Mouse (Mus musculus): ENCODE data around the gene Pfkp. TPM values are rescaled to one million over a fixed set of nuclear protein-coding genes. Genes with fewer than 3 reads are reported as not detected.

Pfkp gene
- polyA plus RNA-seq, 1 experiment: 39.4 TPM

DNA sequence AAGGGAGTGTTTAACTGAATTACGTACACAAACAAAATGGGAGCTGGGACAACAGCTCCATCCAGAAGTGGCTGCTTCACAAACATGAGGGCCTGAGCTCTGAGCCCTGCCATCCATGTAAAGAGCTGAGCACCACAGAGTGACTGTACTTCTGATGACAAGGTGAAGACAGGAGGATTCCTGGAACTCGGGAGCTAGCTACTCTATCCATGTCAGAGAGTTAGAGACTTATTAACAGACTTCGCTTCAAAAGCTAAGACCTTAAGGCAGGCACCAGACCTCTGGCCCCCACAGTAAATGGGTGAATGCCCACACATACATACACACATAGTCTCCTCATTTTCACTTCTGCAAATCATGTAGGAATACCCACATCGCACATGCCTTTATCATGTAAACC, 11.6 kb downstream of the Pfkp start:
- DNase-seq (ENCODE audit: low read depth): no peak

DNA sequence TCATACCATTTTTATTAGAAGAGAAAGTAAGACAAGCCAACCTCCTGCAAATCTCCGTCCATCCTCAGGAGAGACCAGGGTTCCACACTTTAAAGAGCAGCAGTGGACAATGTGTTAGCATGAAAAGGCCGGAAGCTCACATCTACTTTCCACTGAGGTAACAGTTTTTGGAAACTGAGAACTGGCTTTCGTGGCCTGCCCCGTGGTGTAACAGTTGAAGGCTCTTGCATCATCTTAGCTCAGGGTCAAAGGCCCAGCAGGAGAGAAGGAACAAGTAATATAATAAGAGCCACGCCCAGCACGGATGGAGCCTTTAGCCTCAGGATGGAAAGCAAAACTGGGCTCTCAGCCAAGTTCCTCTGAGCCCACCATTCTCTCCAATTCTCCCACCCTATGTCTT, 12.1 kb downstream of the Pfkp start:
- no peak for DNase-seq (ENCODE audit: low read depth)

DNA sequence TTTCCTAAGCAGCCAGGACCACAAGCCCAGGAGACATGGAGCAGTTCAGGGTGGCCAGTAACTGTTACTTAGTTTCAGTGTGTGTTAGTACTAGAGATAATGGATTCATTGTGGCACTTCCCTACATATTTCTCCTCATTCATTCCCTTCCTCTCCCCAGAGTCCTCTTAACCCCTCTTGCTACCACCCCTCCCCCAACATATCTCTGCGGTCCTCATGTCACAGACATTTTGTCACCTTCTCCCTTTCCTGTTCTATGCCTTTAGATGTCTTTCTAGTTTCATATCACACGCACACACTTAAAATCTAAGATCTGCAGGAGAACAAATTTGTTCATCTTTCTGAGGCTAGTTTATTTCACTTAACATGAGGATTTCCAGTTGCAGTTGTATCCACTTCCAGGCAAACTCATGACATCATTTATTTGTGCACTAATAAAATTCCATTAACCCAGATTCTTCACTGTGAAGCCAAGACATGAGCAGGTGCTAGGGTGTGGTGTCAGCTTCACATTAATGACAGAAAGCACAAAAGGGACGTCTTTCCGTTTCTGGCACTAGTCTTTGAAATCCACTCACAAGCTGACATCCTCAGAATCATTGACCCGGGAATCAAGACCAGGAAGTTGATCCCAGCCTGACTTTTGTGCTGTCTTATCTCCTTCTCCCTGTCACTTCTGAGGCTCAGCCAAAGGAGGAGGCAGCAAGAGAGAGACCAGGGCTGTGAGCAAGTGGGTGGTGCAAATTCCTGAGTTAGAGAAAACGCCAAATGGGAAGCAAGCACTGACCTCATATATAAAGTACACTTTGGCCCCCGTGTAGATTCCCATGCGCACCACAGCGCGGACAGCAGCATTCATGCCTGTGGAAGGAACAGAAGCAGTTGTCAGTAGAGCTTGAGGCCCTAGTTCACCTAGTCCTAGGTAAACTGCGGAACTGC, 13.2 kb downstream of the Pfkp start:
- DNase-seq (ENCODE audit: low read depth): no peak

DNA sequence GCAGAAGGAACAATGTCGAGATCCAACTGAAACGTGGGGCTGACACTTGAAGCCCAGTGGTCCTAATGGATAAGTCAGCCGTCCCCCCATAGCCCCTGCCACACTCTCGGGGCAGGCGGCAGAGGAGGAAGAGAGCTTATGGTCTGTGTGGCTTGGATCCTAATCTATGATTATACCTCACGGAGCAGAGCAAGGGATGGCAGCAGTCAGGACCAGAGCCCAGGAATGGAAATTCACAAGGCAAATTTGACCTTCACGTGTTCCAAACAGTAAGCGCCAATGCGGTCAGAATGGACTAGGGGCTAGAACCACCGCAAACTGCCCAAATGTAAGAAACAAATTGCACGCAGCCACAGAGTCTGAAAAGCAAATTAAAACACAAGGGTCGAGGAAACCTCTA, 14.5 kb downstream of the Pfkp start:
- no peak for DNase-seq (ENCODE audit: low read depth)

DNA sequence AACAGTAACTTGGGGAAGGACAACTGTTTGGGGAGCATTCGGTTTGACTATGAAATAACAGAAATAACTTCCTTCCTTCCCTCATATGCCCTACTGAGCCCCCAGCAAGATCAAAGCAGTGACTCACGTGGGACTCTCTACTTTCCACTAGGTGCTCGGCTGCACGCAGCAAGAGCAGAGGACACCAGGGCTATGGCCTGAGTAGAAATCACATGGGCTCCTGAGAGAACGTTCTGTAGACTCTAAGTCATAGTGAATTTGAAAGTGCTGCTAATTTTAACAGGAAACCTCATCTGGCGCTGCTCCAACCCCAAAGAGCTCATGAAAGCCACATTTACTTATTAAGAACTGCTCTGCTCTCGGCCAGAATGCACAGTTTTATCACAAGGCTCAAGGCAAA, 15.1 kb downstream of the Pfkp start:
- DNase-seq (ENCODE audit: low read depth): no peak

DNA sequence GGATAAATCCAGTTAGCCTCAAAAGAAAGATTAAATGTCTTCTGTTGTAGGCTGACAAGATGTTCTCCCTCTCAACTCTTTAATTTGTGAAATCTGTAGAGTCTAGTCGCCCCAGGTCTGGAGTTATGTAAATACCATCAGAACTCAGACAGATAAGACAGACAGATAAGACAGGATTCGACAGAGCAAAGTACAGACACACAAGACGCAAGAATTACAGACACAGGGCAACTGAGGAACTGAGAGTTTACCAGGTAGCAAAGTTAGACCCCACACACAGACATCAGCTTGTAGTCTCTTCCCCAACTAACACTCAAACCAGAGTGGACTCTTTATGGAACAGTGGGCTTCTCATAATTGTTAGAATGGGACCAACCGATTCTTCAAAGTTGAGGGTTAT, 15.6 kb downstream of the Pfkp start:
- DNase-seq (ENCODE audit: low read depth): no peak

DNA sequence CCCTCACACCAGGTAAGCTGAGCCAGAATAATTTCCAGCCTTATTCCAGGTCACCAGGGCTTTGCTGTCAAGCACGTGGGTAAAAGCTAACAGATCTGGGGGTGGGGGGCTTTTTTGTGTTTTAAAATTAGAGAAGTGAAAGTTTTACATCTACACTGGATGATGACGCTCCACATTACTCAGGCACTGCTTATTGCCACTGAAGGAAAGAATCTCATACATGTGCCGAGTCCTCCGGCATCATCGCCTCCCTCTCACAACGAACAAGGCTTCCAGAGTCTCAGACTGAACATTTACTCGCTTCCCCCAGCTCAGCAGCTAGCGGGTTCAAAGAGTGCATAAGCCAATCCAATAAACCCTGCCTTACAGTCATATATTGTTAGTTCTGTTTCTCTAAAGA, 16.1 kb downstream of the Pfkp start:
- no peak for DNase-seq (ENCODE audit: low read depth)

DNA sequence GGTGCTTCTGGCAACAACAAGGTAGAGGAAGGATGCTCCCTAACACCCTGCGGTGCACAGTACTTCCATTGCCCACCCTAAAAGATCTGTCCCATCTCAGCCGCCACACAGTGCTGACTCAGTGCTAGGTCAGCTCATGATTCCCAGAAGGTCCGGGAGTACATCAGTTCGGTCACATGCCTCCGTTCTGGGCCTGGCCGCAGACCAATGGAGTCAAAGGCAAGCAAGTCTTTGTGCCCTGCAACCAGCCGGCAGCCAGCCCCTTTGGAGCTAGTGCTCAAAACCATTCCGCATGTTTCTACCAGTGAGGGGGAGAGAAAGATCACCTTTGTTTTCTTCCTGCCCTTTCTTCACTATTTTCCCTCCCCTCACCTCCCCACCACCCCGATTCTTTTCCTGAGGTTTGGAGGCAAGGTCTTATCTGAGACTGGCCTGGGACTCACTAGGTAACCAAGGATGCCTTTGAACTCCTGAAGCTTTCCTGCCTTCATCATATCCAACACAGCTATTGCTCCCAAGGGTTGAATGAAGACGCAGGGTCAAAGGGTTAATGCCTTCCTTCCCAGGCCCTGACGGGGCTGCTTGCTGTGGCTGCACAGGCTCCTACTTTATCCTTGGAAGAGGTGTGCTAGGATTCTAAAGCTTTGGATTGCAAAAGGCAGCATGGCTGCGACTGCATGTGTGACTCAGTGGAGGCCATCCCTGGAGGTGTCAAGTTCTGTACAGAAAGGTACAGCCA, 16.6 kb downstream of the Pfkp start:
- DNase-seq (ENCODE audit: low read depth): no peak

DNA sequence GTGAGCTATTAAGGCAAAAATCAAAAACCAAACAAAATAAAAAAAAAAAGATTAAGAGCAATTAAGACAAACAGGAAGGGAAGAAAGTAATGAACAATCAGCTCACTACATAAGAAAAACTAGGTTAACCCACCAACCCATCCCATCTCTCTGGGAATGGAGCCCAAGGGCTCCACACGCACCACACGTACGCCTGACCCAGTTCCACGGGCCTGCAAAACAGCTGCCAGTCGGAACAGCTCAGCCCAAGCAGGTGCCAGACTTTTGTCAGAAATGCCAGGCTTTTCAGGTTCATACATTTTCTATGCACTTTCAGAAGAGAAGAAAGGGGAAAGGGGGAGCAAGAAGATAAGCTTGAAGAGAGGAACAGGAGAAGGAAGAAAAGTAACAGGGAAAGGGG, 17.9 kb downstream of the Pfkp start:
- DNase-seq (ENCODE audit: low read depth): no peak

DNA sequence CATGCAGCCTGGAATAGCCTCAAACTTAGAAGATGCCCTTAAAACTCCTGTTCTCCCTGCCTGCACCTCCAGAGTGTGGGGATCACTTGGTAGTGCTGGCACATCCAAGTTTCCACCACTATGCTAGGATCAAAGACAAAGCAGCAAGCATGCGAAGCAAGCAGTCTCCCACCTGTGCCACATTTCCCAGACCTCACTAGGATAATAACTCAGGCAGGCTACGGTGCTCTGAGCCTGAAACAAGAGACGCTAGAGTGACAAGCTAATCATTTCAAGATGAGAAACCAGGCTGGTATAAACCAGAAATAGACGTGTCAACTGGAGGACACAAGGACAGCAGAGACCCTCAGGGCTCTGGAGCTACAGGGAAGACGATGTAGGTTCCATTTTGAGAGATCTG, 18.6 kb downstream of the Pfkp start:
- no peak for DNase-seq (ENCODE audit: low read depth)

DNA sequence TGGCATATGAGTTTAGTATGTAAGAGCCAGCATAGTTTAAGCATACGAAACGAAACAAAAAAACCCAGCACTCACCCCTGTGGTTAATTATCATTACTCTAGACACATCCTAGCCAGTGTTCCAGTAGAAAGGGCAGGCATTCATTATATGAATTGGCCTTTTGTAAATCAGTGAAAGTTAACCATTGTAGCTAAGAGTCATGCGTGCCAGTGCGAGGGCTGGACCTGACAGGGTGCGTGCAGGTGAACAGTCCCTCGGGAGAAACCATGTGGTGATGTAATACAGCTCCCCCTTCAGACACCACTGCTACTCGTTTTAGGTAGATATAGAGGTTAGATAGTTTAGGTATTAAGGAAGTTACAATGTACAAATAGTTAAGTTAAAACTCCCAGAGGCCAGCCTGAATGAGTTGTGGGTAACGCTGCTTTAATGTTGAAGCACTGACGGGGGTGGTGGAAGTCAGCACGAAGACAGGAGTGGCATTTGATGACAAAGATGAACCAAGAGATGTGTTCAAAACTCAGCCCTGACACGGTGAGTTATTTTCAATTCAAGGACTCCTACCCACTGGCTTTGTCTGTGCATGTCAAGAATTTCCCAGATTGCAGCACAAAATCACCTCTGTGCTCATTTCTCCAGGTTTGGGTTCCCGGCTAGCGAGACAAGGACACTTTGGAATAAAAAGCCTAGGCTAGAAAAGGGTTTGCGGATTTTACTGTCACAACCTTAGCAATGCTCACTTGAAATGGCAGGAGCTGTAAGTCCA, 19.4 kb downstream of the Pfkp start:
- DNase-seq (ENCODE audit: low read depth): no peak

DNA sequence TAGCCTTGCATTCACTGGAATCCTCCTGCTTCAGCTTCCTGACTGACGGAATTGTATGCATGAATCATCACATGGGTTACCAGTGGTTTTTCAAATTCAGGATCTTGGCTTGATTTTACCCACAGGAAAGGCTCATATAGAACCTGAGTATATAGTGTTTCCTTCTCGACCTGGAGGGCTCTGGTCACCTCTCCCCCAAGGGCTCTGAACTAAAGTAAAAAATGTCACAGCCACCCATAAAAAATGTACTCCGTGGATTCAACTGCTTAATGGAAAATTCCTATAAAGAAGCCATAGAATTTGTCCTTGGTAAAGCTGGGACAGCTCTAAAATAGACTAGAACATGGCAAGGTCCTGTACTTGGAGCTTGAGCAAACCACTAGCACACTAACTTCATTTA, 20.3 kb downstream of the Pfkp start:
- no peak for DNase-seq (ENCODE audit: low read depth)

DNA sequence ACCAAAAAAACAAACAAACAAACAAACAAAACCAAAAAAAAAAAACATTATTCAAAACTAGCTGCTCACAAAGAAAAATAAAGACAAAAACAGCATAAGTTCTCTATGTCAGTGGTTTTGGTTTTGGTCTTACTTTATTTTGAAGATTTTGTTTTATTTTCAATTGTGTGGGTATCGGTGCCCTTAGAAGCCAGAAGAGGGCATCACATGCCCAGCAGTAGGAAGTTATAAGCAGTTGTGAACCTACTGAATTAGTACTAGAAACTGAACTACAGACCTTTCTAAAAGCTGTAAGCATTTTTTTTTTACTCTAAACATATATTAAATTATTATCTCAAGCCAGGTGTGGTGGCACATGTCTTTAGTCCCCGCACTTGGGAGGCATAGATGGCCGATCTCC, 21.2 kb downstream of the Pfkp start:
- no peak for DNase-seq (ENCODE audit: low read depth)

DNA sequence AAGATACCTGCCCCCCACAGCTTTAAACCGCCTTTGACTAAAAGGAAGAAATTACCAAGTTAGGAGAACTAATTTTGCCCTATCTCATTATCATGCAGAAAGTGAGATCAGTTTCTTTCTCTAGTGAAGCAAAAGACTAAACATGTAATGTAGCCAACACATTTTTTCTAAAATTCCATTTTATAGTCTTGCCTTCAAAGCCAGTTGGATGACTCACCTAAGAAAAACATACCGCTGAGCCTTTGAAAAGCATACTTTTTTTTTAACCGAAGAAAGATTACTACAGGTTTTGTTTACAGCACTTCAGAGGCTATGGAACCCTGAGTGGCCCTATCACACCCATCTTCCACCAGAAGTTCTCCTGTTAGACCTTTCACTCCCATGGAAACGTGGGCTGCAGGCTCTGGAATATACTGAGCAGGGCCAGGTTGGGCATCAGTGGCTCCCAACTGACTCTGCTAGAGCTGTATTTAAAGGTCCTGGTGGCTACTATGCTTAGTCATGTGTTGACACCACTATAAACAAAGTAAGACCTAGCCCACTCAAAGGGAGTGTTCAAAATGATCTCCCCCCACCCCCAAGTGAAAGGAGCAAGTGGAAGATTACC, 22.0 kb downstream of the Pfkp start:
- no peak for DNase-seq (ENCODE audit: low read depth)

DNA sequence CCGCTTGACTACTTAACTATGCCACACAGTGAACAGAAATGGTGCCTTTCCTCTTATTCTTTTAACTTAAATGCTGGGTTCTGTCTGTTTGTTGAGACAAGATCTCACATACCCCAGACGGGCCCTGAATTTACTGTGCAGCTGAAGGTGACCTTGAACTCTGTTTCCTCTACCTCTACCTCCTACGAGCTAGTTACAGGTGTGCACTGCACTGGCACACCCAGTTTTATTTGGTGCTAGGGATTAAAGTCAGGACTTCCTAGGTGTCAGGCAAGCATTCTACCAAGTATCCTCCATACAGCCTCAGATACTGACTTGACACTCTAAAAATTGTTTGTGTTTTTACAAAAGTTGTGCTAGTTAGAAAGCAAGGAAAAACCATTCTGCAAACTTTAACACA, 22.6 kb downstream of the Pfkp start:
- no peak for DNase-seq (ENCODE audit: low read depth)

DNA sequence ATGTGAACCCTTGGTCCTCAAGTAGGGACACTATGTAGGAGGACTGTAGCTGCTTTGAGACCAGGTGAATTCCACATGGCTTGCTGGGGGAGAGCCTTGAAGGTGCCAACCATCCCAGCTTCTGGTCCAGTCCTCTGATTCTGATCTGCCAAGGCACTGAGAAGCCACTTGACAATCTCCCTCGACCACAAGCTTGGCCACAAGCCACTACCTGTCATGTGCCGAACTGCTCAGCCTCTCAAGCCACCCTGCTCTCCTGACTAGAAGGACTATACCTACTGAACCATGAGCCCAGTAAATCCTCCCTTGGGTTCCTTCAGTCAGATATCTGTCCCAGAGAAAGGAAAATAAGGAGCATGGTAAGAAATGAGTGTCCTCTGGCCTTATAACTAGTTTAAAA, 24.0 kb downstream of the Pfkp start:
- no peak for DNase-seq (ENCODE audit: low read depth)

DNA sequence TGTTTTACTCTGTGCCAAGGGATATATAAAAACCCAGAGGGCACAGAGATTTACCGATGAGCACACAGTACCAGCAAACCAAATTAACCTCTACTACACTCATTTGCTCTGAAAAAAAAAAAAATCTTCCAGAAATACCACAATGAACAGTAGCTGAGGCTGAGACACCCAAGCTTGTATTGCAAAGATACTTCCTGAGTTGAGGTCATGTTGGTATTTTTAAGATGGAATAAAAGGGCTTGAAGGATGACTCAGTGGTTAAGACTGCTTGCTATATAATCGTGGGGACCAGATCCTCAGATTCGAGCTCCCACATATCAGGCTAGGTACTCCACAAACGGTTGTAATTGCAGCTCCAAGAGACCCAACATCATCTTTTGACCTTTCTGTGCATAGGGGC, 24.5 kb downstream of the Pfkp start:
- no peak for DNase-seq (ENCODE audit: low read depth)

DNA sequence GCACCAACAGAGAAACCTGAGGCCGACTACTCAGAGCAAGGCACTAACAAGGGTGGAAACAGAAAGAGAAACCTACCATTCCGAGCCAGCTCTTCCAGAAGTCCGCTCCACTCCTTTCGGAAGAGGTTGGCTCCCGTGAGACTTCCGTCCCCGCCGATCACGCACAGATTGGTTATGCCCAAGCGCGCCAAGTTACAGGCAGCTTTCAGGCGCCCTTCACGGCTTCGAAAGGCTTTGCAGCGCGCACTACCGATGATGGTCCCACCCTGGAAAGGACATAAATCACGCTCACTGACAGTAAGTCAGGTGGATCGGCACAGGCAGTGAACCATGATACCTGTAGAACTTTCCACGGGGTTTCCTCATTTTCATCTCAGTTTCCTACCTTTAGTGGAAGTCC, 26.7 kb downstream of the Pfkp start:
- no peak for DNase-seq (ENCODE audit: low read depth)

DNA sequence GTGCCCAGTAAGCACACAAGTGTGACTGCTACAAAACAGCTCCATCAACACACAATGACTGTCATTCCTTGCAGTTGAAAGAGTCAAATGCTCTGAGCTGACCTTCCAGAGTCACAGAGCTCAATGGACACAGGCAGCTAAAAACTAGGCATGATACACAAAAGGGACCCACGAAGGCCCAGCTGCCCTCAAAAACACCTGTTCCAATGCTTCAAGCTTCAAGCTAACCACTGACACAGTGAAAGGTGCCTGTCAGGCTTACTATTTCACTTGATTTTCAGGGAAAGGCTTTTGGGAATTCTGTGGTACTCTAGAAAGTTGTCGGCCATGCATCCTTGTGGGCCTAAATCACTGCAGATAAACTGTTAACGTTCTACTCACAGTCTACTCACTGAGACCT, 28.3 kb downstream of the Pfkp start:
- no peak for DNase-seq (ENCODE audit: low read depth)

DNA sequence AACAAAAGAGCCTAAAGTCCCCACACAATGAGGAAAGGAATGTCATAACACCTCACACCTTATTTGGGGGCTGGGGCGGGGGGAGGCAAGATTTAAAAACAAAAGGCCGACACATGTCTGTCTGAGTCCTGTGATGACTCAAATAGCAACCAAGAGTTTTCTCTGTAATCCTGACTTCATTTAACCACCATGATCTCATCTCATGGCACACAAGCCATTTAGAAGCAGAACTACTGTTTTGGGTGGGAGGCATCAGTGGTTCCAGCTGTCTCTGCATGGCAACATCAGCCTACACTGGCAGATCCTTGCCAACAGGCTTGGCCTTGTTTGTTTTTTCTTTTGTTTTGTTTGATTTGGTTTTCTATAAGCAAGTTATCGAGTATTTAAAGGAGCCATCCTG, 29.9 kb downstream of the Pfkp start:
- DNase-seq (ENCODE audit: low read depth): no peak

DNA sequence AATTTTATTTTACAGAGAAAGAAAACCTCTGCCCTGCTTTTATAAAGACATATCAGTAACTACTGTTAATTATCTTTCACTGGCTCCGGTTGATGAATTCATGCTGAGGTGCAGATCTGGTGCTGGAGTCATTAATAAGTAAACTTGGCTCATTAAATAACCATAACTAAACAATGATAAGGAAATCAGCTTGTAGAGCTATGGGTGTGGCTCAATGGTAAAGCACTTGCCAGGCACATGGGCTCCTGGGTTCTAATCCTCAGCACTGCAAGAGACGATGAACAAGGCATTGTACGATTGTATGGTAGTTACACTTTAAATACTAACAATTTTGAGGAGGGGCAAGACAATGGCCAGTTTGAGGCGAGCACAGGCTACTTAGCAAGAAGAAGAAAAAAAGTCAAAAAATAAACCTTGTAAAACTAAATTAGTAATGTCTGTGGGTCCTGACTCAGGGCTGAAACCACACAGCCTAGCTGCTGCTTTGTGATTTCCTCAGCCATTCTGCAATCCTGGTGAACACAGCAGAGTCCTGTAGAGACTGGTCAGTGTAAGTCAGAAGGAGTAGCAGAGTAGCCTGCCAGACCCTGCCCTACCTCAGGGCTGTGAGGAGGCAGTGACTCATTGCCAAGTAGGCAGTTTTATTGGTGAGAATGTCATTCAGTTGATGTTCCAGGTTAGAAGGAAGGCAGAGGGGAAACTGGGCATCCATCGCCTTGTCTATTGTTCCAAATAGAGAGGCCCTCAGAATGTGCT, 34.7 kb downstream of the Pfkp start:
- no peak for DNase-seq (ENCODE audit: low read depth)
